Mouse (Mus musculus): ENCODE data around the gene Thrap3. TPM values are rescaled to one million over a fixed set of nuclear protein-coding genes. Genes with fewer than 3 reads are reported as not detected.

Gene Thrap3
- total and polyA plus RNA-seq, 2 experiments: 29.1 to 74.3 TPM

DNA sequence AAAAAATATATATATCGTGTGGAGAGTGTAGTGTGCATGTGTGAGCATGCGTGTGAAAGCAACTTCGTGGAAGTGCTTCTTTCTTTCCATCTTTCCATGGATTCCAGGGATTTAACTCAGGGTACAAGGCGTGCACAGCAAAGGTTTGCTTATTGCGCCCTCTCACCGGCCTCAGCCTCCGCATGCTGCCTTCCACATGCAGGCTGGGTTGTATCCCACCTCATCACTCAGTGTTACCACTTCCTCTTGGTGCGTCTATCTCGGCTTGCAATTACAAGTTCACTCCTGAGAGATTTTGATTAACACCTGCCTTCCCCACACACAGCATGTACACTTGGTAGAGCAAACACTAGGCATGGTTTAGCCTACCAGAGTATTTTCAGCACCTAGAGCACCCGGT is 32.6 kb upstream of the Thrap3 start:
- Histone ChIP-seq H3K79me2 (ENCODE audit: control insufficient read depth, insufficient read depth, low read length) (no peaks in the 10 kb centered on the region), H3K4me3 (ENCODE audit: insufficient read depth, low read depth, low read length) (no peak overlapping the region), H3K27me3 (ENCODE audit: control insufficient read depth, insufficient read depth, low read length) (no peaks in the 10 kb centered on the region), H3K4me1 (ENCODE audit: control insufficient read depth, insufficient read depth, low read length) (no peaks in the 10 kb centered on the region), H3K9ac (ENCODE audit: low read depth, low read length) (no peak overlapping the region), H3K36me3 (ENCODE audit: control insufficient read depth, insufficient read depth, low read length) (peaks cover 36% of the 10 kb centered on the region), H3K27ac (replicated peaks; ENCODE audit: insufficient read depth, low read depth, low read length) (no peak overlapping the region)
- 92% methylated on average over 10 of the region's 10 CpGs for WGBS
- DNase-seq (ENCODE audit: extremely low read depth, low read depth, low spot score): no peak
- no peak for TF ChIP-seq CTCF (IDR thresholded peaks at IDR 0.05; ENCODE audit: low read depth, low read length)
- no peak for TF ChIP-seq POLR2A (IDR thresholded peaks at IDR 0.05; ENCODE audit: extremely low read depth, insufficient read depth, low read length)

DNA sequence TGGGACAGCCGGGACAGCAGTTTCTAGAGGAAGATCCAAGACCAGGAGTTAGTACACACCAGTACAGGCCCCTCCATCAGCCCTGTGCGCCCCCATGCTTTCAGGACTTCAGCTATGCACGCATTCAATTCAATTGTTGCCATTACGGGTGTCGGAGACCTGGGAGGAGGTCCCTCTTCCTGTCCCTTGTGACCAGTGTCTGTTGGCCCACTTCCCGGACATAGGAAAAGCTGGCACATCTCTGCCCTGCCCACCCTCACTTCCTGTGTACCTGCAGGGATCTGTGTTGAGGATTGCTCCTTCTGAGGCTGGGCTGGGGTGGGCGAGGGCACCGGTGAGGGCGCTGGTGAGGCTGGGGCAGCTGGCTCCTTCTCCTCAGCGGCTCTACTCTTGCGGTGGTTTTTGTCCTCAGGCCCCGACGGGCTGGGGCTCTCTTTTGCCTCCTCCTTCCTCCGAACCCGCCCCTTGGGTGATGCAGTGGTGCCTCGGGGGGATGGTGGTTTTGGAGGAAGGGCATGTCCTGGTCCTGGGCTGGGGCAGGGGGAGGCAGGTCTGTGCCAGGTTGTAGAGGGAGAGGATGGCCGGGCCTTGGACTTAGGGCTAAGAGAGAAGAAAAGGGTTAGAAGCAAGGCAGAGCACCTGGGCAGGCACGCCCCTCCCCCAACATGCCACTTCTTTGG is 32.1 kb upstream of the Thrap3 start:
- 87% methylated on average over 18 of the region's 18 CpGs for WGBS

DNA sequence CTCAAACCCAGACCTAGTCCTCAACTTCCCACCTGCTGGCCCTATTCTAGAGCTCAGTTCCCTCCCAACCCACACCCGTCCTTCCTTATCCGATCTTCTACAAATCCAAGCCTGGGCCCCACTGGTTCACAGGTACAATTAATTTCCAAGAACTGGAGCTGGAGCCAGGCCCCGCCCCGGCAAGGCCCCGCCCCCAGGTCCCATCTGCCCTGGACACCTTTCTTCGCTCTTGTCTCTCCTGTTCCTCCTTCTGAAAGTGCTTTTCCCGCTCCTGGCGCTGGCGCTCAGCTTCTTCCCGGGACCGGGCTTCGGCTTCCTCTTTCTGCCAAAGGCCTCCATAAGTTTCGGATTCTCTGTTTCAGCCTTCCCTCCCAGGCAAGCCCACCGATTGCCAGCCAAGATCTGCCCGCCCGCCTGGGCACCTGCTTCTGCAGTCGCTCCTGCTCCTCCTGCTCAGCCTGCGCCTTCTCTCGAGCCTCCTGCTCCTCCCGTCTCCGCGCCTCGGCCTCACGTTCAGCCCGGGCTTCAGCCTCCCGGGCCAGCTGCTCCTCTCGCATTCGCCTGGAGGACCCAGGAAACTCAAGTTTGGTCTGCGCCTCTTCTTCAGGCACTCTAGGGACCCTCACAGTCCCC is 31.2 kb upstream of the Thrap3 start:
- H3K36me3 ChIP-seq (ENCODE audit: control insufficient read depth, insufficient read depth, low read length): peaks cover 35% of the 10 kb centered on the region
- 93% methylated on average over 29 of the region's 29 CpGs for WGBS

More for the DNA sequence above, 32.1 kb upstream of the Thrap3 start:
- Histone ChIP-seq H3K36me3 (ENCODE audit: control insufficient read depth, insufficient read depth, low read length) (peaks cover 35% of the 10 kb centered on the region), H3K27me3 (ENCODE audit: control insufficient read depth, insufficient read depth, low read length) (no peaks in the 10 kb centered on the region), H3K27ac (replicated peaks; ENCODE audit: insufficient read depth, low read depth, low read length) (no peak overlapping the region), H3K4me1 (ENCODE audit: control insufficient read depth, insufficient read depth, low read length) (no peaks in the 10 kb centered on the region), H3K79me2 (ENCODE audit: control insufficient read depth, insufficient read depth, low read length) (no peaks in the 10 kb centered on the region), H3K4me3 (ENCODE audit: insufficient read depth, low read depth, low read length) (no peak overlapping the region), H3K9ac (ENCODE audit: low read depth, low read length) (no peak overlapping the region; the same call in 1 of the 2 replicates)
- no peak for DNase-seq (ENCODE audit: extremely low read depth, low read depth, low spot score)
- TF ChIP-seq POLR2A (IDR thresholded peaks at IDR 0.05; ENCODE audit: extremely low read depth, insufficient read depth, low read length): no peak

DNA sequence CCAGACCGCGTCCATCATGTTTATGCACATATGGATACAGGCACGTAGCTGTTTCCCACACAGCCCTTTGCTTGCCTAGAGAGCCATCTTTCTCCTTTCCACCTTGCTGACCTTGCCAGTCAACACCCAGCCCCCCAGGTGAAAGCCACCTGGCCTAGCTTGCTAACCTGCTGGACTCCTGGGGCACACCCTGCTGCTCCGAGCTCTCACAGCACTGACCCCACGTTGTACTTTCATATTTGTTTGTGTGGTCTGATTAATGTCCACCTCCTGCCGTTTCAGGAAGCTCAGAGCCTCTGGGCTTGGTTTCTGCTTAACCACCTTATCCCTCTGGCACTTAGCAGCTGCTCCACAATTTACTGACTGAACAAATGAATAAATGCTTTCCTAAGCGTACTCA is 27.3 kb upstream of the Thrap3 start:
- no peak for TF ChIP-seq POLR2A (IDR thresholded peaks at IDR 0.05; ENCODE audit: extremely low read depth, insufficient read depth, low read length)
- no peak for TF ChIP-seq CTCF (IDR thresholded peaks at IDR 0.05; ENCODE audit: low read depth, low read length)

More for the DNA sequence above, 31.2 kb upstream of the Thrap3 start:
- Histone ChIP-seq H3K9ac (ENCODE audit: low read depth, low read length) (no peak overlapping the region), H3K4me3 (ENCODE audit: insufficient read depth, low read depth, low read length) (no peak overlapping the region), H3K27ac (replicated peaks; ENCODE audit: insufficient read depth, low read depth, low read length) (no peak overlapping the region), H3K27me3 (ENCODE audit: control insufficient read depth, insufficient read depth, low read length) (no peaks in the 10 kb centered on the region), H3K4me1 (ENCODE audit: control insufficient read depth, insufficient read depth, low read length) (no peaks in the 10 kb centered on the region), H3K79me2 (ENCODE audit: control insufficient read depth, insufficient read depth, low read length) (no peaks in the 10 kb centered on the region)
- no peak for TF ChIP-seq CTCF (IDR thresholded peaks at IDR 0.05; ENCODE audit: low read depth, low read length)
- no peak for TF ChIP-seq POLR2A (IDR thresholded peaks at IDR 0.05; ENCODE audit: extremely low read depth, insufficient read depth, low read length)
- DNase-seq (ENCODE audit: extremely low read depth, low read depth, low spot score): no peak

DNA sequence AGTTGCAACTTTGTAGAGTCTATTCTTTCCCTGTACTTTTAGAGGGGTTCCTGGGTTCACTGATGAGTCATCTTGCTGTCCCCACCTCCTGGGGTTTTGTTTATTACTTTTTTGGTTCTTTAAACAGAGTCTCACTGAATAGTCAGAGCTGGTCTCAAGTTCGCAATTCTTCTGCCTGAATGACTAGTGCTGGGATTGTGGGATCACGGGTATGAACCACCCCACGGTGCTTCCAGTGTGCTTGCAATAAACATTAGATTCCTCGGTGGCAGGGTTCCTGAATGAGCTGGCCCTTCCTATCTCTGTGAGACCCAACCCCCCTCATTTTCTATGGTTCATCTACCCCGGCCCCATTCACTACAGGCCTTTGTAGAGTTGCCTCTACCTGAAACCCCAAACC is 25.6 kb upstream of the Thrap3 start:
- Histone ChIP-seq H3K4me1 (ENCODE audit: control insufficient read depth, insufficient read depth, low read length) (no peaks in the 10 kb centered on the region), H3K27ac (replicated peaks; ENCODE audit: insufficient read depth, low read depth, low read length) (no peak overlapping the region), H3K4me3 (ENCODE audit: insufficient read depth, low read depth, low read length) (no peak overlapping the region), H3K79me2 (ENCODE audit: control insufficient read depth, insufficient read depth, low read length) (no peaks in the 10 kb centered on the region), H3K27me3 (ENCODE audit: control insufficient read depth, insufficient read depth, low read length) (no peaks in the 10 kb centered on the region), H3K36me3 (ENCODE audit: control insufficient read depth, insufficient read depth, low read length) (peaks cover 13% of the 10 kb centered on the region), H3K9ac (ENCODE audit: low read depth, low read length) (no peak overlapping the region)
- TF ChIP-seq POLR2A (IDR thresholded peaks at IDR 0.05; ENCODE audit: extremely low read depth, insufficient read depth, low read length) (no peak), CTCF (IDR thresholded peaks at IDR 0.05; ENCODE audit: low read depth, low read length) (no peak)
- 52% methylated on average over 5 of the region's 5 CpGs for WGBS
- no peak for DNase-seq (ENCODE audit: extremely low read depth, low read depth, low spot score)

More for the DNA sequence above, 27.3 kb upstream of the Thrap3 start:
- Histone ChIP-seq H3K4me3 (ENCODE audit: insufficient read depth, low read depth, low read length) (no peak overlapping the region), H3K4me1 (ENCODE audit: control insufficient read depth, insufficient read depth, low read length) (no peaks in the 10 kb centered on the region), H3K27ac (replicated peaks; ENCODE audit: insufficient read depth, low read depth, low read length) (no peak overlapping the region), H3K9ac (ENCODE audit: low read depth, low read length) (no peak overlapping the region), H3K79me2 (ENCODE audit: control insufficient read depth, insufficient read depth, low read length) (no peaks in the 10 kb centered on the region), H3K27me3 (ENCODE audit: control insufficient read depth, insufficient read depth, low read length) (no peaks in the 10 kb centered on the region), H3K36me3 (ENCODE audit: control insufficient read depth, insufficient read depth, low read length) (peaks cover 24% of the 10 kb centered on the region)
- no peak for DNase-seq (ENCODE audit: extremely low read depth, low read depth, low spot score)
- 60% methylated on average over 7 of the region's 7 CpGs for WGBS
